Mouse (Mus musculus) naive thymus-derived CD4-positive, alpha-beta T cell, adult 2 months (primary cell): ENCODE results near the gene Pcna.
"Not testable (repeated sequence)": the region's sequence is repeated elsewhere in the genome, so short reads cannot be mapped to it uniquely, and the experiment has no call there.

Experiments used
- DNase-seq: peaks from one replicate; pipeline ENCODE4 v3.0.0-alpha.2; 2011; ENCODE audit warnings: low read depth

Gene Pcna

DNA sequence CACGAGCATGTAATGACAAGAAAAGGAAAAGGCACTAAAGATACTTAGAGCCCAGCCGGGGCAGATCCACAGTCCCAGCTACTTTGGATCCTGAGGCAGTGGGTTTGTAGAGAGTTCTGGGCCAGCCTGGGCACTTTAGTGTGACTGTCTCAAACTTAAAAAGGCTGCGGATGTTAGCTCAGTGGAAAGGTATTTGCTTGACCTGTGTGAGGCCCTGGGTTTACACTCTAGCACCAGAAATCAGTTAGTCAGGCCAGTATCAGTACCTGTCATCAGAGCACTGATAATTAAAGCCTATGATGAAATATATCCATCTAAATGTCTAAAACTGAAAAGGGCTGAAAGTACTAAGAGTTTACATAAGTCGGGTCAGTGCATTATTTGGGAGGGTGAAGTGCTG lies 23.1 kb upstream of the Pcna start:
- no peak for DNase-seq

- no peak for DNase-seq
Observed at GRCm38 (mm10) chr2:132275527-132275926, 22.4 kb upstream of the Pcna start.

- DNase-seq: no peak
Observed at GRCm38 (mm10) chr2:132272694-132273389, 19.7 kb upstream of the Pcna start.

DNA sequence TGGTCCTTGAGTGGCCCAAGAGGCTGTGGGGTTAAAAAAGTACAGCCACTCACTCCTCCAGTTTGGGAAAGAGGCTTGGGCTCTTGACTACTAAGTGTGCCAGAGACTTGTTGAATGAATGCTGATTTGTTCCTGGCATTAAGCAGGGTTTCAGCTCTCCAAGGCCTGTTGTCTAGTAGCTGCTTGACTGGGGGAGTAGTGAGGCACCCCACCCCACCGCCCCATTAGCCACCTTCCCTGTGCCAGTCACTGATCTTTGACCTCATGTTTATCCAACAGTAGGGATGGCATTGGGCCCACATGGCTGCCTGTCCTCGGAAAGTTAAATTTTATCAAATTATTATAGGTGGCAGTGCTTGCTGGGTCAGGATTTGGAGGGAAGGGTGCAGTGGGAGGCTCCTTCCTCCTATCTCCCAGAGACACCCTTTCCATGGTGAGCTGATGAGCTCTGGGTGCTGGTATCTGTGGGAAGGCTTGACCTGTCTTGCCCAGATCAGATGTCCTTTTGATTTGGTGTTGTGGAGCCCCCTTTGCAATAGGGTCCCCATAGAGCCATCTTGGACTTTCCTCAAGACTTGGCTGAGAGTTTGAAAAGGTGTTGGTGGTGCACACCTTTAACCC lies 17.3 kb upstream of the Pcna start:
- no peak for DNase-seq

GRCm38 (mm10) chr2:132269217-132269616 lies 16.1 kb upstream of the Pcna start:
- no peak for DNase-seq

GRCm38 (mm10) chr2:132266086-132266485 lies 13.0 kb upstream of the Pcna start:
- no peak for DNase-seq

- no peak for DNase-seq
Observed at GRCm38 (mm10) chr2:132265196-132265595, 12.1 kb upstream of the Pcna start.

- no peak for DNase-seq
Observed at GRCm38 (mm10) chr2:132264266-132264710, 11.2 kb upstream of the Pcna start.

GRCm38 (mm10) chr2:132263421-132264265 lies 10.5 kb upstream of the Pcna start:
- peak; percentile 85 for DNase-seq

GRCm38 (mm10) chr2:132262879-132263398 lies 9.8 kb upstream of the Pcna start, which contains the start of gene Cds2:
TSS of gene Cds2 (plus strand) at chr2:132263148.
- peak; percentile 100 for DNase-seq

DNA sequence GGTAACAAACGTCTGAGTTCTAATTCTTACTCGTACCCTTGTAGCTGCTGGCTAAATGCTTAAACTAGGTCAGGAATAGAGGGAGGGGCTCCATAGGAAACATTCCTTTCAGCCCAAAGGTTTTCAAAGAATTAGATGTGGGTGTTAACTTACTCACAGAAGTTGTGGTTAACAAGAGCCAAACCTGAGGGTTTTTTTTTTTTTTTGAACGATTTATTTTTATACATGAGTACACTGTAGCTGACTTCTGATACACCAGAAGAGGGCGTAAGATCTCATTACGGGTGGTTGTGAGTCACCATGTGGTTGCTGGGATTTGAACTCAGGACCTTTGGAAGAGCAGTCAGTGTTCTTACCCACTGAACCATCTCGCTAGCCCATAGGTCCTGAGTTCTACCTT lies 9.1 kb upstream of the Pcna start:
- no peak for DNase-seq

GRCm38 (mm10) chr2:132260601-132261000 lies 7.5 kb upstream of the Pcna start:
- DNase-seq: no peak

DNA sequence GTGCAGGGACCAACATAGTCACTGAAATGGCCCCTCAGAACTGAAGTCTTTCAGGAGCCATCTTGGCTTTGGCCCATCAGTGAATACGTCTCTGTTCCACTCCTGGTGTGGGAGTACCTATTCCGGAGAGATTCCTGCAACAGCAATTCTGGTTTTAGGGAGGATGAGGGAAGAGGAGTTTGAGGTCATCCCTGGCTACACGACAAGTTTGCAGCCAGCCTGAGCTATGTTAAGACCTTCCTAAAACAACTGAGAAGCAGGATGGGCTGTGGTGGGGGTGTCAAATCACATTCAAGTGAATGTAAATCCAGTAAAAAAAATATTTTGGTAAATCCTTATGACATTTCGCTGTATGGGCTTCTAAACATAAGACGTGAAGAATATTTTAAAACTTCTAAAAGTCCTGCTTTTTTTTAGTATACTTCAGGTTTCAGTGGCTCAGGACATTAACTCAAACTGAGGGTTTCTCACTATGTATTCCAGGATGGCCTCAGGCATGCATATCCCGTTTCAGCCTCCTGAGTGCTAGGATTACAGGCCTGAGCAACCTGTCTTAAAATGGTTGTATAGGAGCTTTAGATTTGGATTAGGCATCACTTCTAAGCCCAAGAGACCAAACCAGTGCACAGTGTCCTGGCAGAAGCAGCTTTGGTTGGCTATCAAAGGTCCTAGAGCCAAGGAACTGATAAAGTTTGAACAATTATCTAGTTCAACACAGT lies 4.4 kb upstream of the Pcna start:
- no peak for DNase-seq

- DNase-seq: no peak
Observed at GRCm38 (mm10) chr2:132253603-132254002, 489 bp upstream of the Pcna start.

GRCm38 (mm10) chr2:132251911-132252310 lies 1.2 kb downstream of the Pcna start:
- no peak for DNase-seq

DNA sequence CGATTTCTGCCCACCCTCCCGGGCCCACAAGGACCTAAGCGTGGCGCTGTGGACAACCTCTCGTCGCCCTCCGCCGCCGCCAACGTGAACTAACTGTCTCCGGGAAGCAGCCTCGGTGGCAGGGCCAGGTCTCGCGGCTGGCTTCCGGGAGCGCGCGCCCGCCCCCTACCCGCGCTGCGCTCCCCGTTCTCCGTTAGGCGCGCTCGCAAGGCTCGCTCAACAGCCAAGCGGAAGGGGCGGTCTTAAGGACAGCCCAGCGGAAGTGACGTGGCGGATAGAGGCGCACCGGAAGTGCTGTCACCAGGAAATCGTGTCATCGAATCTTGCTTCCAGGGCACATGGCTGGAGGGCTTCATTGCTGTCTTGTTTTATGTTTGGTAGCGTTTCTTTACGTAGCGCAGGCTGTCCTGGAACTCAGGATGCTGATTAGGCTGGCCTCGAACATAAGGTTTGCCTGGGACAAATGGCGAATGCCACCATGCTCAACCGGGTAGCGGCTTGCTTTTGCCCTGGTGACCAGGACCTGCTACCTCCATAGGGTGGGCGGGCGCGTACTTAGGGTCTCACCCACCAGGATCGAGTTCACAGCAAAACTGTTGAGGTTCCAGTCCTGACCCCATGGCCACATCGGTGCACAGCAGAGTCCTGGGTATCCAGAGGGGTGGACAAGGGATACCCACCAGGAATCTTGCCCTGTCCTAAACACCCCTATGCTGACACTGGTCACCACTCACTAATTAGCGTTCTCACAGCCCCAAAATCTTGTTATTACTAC lies 5.4 kb downstream of the Pcna start, which contains the start of gene Tmem230:
Tmem230 (minus strand) TSS at position 269 of the 775 bp plus-strand sequence.
- DNase-seq: peak; percentile 98

GRCm38 (mm10) chr2:132243370-132243769 lies 9.7 kb downstream of the Pcna start:
- no peak for DNase-seq

GRCm38 (mm10) chr2:132240457-132240856 lies 12.7 kb downstream of the Pcna start:
- peak; percentile 42 for DNase-seq

DNA sequence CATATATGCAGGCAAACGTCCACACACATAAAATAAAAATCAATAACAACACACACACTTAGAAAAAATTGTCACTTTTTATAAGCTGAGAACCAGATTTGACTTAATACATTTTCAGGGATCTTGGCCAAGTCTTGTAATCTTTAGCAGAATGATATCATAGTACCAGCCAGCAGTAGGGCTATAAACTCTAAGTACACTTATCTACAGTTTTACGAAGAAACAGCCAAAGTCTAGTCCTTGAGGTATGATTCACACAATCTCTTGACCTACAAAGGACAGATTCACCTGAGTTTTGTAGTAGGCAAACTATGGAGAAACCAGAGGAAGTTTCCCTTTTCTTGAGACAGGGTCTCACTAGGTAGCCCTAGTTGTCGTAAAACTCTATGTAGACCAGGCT lies 13.7 kb downstream of the Pcna start:
- DNase-seq: not testable (repeated sequence)

- no peak for DNase-seq
Observed at GRCm38 (mm10) chr2:132235975-132236374, 17.1 kb downstream of the Pcna start.

GRCm38 (mm10) chr2:132235291-132235690 lies 17.8 kb downstream of the Pcna start:
- no peak for DNase-seq
